Mouse (Mus musculus): ENCODE measurements around the gene Cat. TPM values are rescaled to one million over a fixed set of nuclear protein-coding genes. Genes with fewer than 3 reads are reported as not detected.

Gene Cat
- polyA plus RNA-seq, 1 experiment: 60.3 TPM

DNA sequence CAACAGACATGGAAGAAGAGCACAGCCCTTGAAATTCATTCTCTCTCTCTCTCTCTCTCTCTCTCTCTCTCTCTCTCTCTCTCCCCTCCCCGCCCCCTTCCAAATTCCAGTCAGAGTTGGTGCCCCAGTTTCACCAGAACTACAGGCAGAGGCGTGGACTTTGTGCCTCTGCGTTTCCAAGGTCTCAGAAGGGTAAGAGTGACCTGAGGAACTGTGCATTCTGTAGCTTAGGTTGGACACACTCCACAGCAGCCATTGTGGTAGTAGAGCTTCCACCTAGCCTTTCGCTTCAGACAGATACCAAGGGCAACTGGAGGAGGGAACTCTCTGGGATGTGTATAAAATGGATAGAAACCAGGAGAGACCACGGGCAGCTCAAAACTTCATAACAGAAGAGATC, 22.2 kb downstream of the Cat start:
- no peak for TF ChIP-seq CTCF (IDR thresholded peaks at IDR 0.05; ENCODE audit: borderline replicate concordance, insufficient read depth, low read length)
- no peak for TF ChIP-seq POLR2A (IDR thresholded peaks at IDR 0.05; ENCODE audit: low read depth, low read length)
- H3K27ac ChIP-seq (ENCODE audit: insufficient read depth, low read length): no peak overlapping the region
- no peaks in the 10 kb centered on the region for H3K4me1 ChIP-seq (ENCODE audit: control insufficient read depth, insufficient read depth, low read length)
- H3K4me3 ChIP-seq (ENCODE audit: insufficient read depth, low read length): no peak overlapping the region

DNA sequence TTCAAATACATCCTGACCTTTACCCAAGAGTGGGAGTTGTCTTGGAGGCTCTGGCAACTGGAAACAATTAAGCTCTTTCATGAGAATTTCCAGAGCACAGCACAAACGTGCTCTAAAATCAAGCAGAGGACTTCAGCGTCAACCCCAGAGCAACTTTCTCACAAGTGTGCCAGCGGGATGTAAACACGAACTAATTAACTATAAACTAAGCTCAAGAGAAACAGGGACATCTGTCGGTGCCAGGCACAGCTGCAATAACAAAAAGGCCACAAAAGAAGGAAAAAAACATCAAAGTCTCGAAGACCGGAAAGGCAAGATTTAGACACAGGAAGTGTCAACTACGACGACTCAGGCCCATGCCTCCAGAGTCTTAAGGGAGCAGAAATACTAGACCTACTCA, 23.2 kb downstream of the Cat start:
- TF ChIP-seq POLR2A (IDR thresholded peaks at IDR 0.05; ENCODE audit: low read depth, low read length): no peak
- no peak for TF ChIP-seq CTCF (IDR thresholded peaks at IDR 0.05; ENCODE audit: borderline replicate concordance, insufficient read depth, low read length)
- H3K4me1 ChIP-seq (ENCODE audit: control insufficient read depth, insufficient read depth, low read length): no peaks in the 10 kb centered on the region
- H3K27ac ChIP-seq (ENCODE audit: insufficient read depth, low read length): peak overlapping the region; percentile 46
- no peak overlapping the region for H3K4me3 ChIP-seq (ENCODE audit: insufficient read depth, low read length)

DNA sequence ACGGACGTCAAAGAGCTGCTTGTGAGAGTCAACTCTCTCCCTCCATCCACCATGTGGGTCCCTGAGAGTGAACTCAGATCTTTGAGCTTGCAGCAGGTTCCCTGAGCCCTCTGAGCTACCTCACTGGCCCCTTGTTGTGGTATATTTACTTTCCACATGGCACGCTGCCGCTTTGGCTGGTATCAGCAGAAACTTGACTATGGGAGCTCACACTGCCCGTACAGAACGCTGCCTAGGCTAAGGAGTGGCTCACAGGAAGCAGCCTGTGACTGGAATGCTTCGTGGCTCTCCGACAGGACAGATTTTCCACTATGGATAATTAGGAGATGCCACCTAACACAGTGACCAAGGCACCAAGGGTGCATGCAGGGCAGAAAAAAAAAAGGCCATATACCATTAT, 23.8 kb downstream of the Cat start:
- Histone ChIP-seq H3K4me3 (ENCODE audit: insufficient read depth, low read length) (no peak overlapping the region), H3K27ac (ENCODE audit: insufficient read depth, low read length) (peak overlapping the region; percentile 1; the same call in 1 of the 2 replicates), H3K4me1 (ENCODE audit: control insufficient read depth, insufficient read depth, low read length) (no peaks in the 10 kb centered on the region)
- TF ChIP-seq POLR2A (IDR thresholded peaks at IDR 0.05; ENCODE audit: low read depth, low read length): no peak
- TF ChIP-seq CTCF (IDR thresholded peaks at IDR 0.05; ENCODE audit: borderline replicate concordance, insufficient read depth, low read length): no peak

DNA sequence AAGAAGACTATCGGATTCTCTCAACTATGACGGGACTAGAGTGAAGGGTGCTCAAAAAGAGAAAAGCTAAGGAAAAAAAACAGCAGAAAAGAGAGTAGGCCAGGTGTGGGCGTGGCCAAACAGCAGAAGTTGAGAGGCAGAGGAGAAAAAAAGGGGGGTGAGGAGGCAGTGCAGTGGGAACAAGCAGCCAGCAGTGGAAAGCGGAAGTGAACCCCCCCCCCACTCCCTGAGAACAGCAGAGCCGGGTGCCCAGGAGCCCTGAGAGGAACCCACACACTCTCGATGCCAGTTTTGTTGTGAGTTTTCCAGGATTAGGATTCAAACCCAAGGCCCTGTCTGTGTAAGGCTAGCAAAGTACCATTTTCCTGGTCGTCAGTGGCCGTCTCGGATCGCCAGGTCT, 25.9 kb downstream of the Cat start:
- TF ChIP-seq CTCF (IDR thresholded peaks at IDR 0.05; ENCODE audit: borderline replicate concordance, insufficient read depth, low read length) (no peak), POLR2A (IDR thresholded peaks at IDR 0.05; ENCODE audit: low read depth, low read length) (no peak)
- H3K4me3 ChIP-seq (ENCODE audit: insufficient read depth, low read length): no peak overlapping the region
- H3K27ac ChIP-seq (ENCODE audit: insufficient read depth, low read length): no peak overlapping the region
- no peaks in the 10 kb centered on the region for H3K4me1 ChIP-seq (ENCODE audit: control insufficient read depth, insufficient read depth, low read length)

DNA sequence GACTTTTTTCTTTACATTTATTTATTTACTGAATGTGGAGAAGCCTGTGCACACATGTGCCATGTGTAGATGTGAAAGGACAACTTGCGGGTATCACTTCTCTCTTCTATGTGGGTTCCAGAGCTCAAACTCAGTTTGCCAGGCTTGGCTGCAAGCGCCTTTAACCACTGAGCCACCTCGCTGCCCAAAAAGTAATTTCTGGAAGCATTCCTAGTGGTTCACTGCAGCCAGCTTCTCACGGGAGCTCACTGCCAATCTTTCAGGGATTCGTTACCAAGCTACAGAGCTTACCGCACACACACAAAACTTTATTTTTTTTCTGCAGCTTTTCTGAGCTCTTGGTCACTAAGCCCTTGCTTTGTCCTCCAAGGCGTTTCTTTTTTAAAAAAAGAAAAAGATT, 27.3 kb downstream of the Cat start:
- Histone ChIP-seq H3K4me1 (ENCODE audit: control insufficient read depth, insufficient read depth, low read length) (no peaks in the 10 kb centered on the region), H3K4me3 (ENCODE audit: insufficient read depth, low read length) (no peak overlapping the region)

DNA sequence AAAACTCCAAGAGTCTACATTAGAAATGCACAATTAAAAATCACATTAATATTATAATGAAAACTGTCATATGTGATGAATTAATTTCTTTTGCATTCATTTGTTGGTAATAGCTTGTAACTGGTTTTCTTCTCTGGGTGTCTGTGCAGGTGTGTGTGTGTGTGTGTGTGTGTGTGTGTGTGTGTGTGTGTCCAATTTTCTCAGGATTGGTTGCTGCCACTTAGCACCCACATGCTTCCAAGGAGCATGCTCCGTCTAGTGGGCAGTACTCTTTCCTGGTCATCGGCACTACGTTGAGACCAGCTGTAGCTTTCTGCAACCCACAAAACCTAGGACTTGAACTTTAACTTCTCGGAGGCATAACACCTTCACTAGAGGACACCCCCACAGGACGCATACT, 27.9 kb downstream of the Cat start:
- no peaks in the 10 kb centered on the region for H3K4me1 ChIP-seq (ENCODE audit: control insufficient read depth, insufficient read depth, low read length)
- TF ChIP-seq POLR2A (IDR thresholded peaks at IDR 0.05; ENCODE audit: low read depth, low read length): no peak
- no peak for TF ChIP-seq CTCF (IDR thresholded peaks at IDR 0.05; ENCODE audit: borderline replicate concordance, insufficient read depth, low read length)
- no peak overlapping the region for H3K27ac ChIP-seq (ENCODE audit: insufficient read depth, low read length)
- no peak overlapping the region for H3K4me3 ChIP-seq (ENCODE audit: insufficient read depth, low read length)

More for the DNA sequence above, 27.3 kb downstream of the Cat start:
- TF ChIP-seq POLR2A (IDR thresholded peaks at IDR 0.05; ENCODE audit: low read depth, low read length) (no peak), CTCF (IDR thresholded peaks at IDR 0.05; ENCODE audit: borderline replicate concordance, insufficient read depth, low read length) (no peak)
- H3K27ac ChIP-seq (ENCODE audit: insufficient read depth, low read length): no peak overlapping the region

DNA sequence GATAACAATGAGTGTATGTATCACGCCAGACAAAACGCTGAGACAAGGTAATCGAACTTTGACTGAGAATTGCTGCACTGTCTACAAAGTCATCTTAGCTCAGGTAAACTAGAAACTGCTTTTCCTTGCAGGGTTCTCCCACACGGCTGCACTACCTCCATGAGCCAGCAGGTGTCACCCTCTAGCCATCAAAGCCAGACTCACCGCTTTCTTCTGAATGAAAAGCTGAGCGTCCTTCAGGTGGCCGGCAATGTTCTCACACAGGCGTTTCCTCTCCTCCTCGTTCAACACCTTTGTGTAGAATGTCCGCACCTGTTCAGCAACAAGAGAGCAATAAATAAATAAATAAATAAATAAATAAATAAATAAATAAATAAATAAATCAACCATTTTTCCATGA, 28.3 kb downstream of the Cat start:
- TF ChIP-seq CTCF (IDR thresholded peaks at IDR 0.05; ENCODE audit: borderline replicate concordance, insufficient read depth, low read length) (peak; percentile 90), POLR2A (IDR thresholded peaks at IDR 0.05; ENCODE audit: low read depth, low read length) (no peak)
- no peaks in the 10 kb centered on the region for H3K4me1 ChIP-seq (ENCODE audit: control insufficient read depth, insufficient read depth, low read length)
- no peak overlapping the region for H3K4me3 ChIP-seq (ENCODE audit: insufficient read depth, low read length)
- no peak overlapping the region for H3K27ac ChIP-seq (ENCODE audit: insufficient read depth, low read length)

DNA sequence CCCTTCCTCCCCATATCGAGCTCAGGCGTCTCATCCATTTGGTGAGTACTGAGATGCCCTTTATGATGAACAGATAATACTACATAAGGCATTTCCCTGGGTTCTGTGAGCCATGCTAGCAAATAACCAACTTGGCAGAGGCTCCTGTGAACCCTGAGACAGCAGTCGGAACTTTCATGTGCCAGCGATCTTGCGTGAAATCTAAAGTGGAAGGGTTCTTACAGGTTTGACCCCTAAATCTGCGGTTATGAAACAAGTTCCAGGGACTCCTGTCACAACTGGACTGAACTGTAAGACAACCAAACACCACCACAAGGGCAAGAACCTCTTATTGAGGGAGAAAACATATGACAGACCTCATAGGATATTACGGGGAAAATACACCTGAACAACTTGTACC, 29.2 kb downstream of the Cat start:
- no peak overlapping the region for H3K4me3 ChIP-seq (ENCODE audit: insufficient read depth, low read length)
- TF ChIP-seq CTCF (IDR thresholded peaks at IDR 0.05; ENCODE audit: borderline replicate concordance, insufficient read depth, low read length) (no peak), POLR2A (IDR thresholded peaks at IDR 0.05; ENCODE audit: low read depth, low read length) (no peak)
- H3K27ac ChIP-seq (ENCODE audit: insufficient read depth, low read length): no peak overlapping the region
- H3K4me1 ChIP-seq (ENCODE audit: control insufficient read depth, insufficient read depth, low read length): no peaks in the 10 kb centered on the region

DNA sequence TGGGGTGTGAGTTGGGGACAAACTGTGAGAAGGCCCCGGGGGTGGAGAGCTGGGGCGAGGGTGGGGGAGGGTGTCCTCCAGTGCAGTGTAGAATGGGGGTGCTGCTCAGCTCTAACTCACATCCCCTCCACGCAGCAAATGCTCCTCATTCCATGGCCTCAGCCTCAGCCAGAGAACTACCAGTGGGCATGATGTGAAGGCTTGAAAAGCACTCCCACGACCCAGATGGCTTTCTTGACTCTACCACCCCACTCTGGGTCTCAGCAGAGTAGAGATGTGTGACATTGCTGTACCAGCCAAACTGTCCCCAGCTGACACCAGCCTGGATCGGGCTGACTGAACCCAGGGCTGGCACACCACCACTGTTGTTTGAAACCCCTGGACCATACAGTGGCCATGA, 32.4 kb downstream of the Cat start:
- H3K4me3 ChIP-seq (ENCODE audit: insufficient read depth, low read length): no peak overlapping the region
- H3K4me1 ChIP-seq (ENCODE audit: control insufficient read depth, insufficient read depth, low read length): no peaks in the 10 kb centered on the region
- no peak overlapping the region for H3K27ac ChIP-seq (ENCODE audit: insufficient read depth, low read length)
- TF ChIP-seq CTCF (IDR thresholded peaks at IDR 0.05; ENCODE audit: borderline replicate concordance, insufficient read depth, low read length) (no peak), POLR2A (IDR thresholded peaks at IDR 0.05; ENCODE audit: low read depth, low read length) (no peak)

DNA sequence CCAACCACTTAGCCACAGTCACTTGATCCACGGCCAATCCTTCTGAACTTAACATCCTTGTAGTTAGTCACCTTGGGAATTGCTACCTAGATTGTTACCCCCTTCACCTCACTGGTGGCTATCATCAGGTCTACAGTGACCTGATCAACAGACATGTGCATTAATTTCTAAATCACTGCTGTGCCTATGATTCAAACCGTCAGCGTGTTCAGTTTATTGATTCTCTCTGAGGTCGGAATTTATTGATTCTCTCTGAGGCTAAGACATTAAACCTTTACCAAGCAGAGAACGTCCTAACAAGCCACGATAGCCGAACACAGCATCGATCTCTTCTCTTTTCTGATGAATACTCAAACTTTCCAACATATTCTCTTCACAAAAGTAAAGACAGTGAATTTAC, 34.7 kb downstream of the Cat start:
- H3K4me1 ChIP-seq (ENCODE audit: control insufficient read depth, insufficient read depth, low read length): no peaks in the 10 kb centered on the region
- H3K4me3 ChIP-seq (ENCODE audit: insufficient read depth, low read length): no peak overlapping the region
- no peak for TF ChIP-seq POLR2A (IDR thresholded peaks at IDR 0.05; ENCODE audit: low read depth, low read length)
- TF ChIP-seq CTCF (IDR thresholded peaks at IDR 0.05; ENCODE audit: borderline replicate concordance, insufficient read depth, low read length): no peak
- H3K27ac ChIP-seq (ENCODE audit: insufficient read depth, low read length): no peak overlapping the region

DNA sequence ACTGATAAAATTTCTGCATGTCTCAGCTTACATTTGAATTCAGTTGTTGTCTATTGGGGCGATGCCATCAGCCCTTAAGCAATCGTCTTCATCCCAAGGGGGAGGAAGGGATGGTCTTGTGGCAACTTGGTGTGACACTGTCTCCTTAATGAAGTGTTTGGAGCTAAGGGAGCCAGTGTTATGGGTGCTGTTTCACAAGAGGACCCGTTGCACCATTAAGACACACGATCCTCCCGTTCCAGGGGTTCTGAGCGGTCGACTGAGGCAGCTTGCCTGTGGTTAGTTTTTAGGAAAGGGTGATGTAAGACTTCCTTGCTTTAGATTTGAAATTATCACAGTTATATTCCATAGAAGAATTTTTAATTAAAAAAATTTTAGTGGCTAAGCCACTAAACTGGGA, 35.1 kb downstream of the Cat start:
- Histone ChIP-seq H3K4me3 (ENCODE audit: insufficient read depth, low read length) (no peak overlapping the region), H3K4me1 (ENCODE audit: control insufficient read depth, insufficient read depth, low read length) (no peaks in the 10 kb centered on the region), H3K27ac (ENCODE audit: insufficient read depth, low read length) (no peak overlapping the region)
- TF ChIP-seq POLR2A (IDR thresholded peaks at IDR 0.05; ENCODE audit: low read depth, low read length) (no peak), CTCF (IDR thresholded peaks at IDR 0.05; ENCODE audit: borderline replicate concordance, insufficient read depth, low read length) (no peak)
